Mouse (Mus musculus) liver, adult 2 months (tissue): ENCODE results near the gene Isca2. TPM values are rescaled to one million over a fixed set of nuclear protein-coding genes. Genes with fewer than 3 reads are reported as not detected.

Experiments used
- DNase-seq: peaks from one replicate; pipeline ENCODE4 v3.0.0-alpha.2; 2011; ENCODE audit warnings: low read depth, low spot score; ENCODE audit errors: extremely low read depth
- H3K27ac ChIP-seq: fragments of 200-500 bp; replicated peaks from 2 replicates; pipeline ENCODE4 v1.5.1; 2012; ENCODE audit warnings: low read depth, mild to moderate bottlenecking, control low read depth, inconsistent platforms, low read length; ENCODE audit not compliant: insufficient read depth
- H3K27me3 ChIP-seq: fragments of 200-500 bp; 2 replicates; pipeline ENCODE4 v1.6.1; 2012; ENCODE audit warnings: mild to moderate bottlenecking, moderate library complexity, low read length, inconsistent platforms; ENCODE audit not compliant: control insufficient read depth, insufficient read depth
- H3K36me3 ChIP-seq: fragments of 200-500 bp; 2 replicates; pipeline ENCODE4 v1.6.1; 2012; ENCODE audit warnings: low read length, inconsistent platforms; ENCODE audit not compliant: control insufficient read depth, insufficient read depth
- H3K4me1 ChIP-seq: fragments of 200-500 bp; 2 replicates; pipeline ENCODE4 v1.6.1; 2011; ENCODE audit warnings: low read length; ENCODE audit not compliant: control insufficient read depth, insufficient read depth
- H3K4me3 ChIP-seq: fragments of 200-500 bp; 2 replicates; pipeline ENCODE4 v1.5.1; 2011; ENCODE audit warnings: low read depth, mild to moderate bottlenecking, control low read depth, low read length, moderate library complexity; ENCODE audit not compliant: insufficient read depth
- H3K79me2 ChIP-seq: fragments of 200-500 bp; 2 replicates; pipeline ENCODE4 v1.6.1; 2012; ENCODE audit warnings: inconsistent platforms, mild to moderate bottlenecking, low read length, moderate library complexity; ENCODE audit not compliant: control insufficient read depth, insufficient read depth
- H3K9ac ChIP-seq: fragments of 200-500 bp; 2 replicates; pipeline ENCODE4 v1.6.1; 2012; ENCODE audit warnings: low read depth, mild to moderate bottlenecking, control low read depth, inconsistent platforms, low read length
- CTCF ChIP-seq: fragments of 200-500 bp; IDR thresholded peaks from 2 replicates; pipeline ENCODE4 v1.5.1; 2011; ENCODE audit warnings: low read depth, low read length, control low read depth
- POLR2A ChIP-seq: fragments of 200-500 bp; IDR thresholded peaks from 2 replicates; pipeline ENCODE4 v1.6.1; 2011; ENCODE audit warnings: low read length, control low read depth; ENCODE audit not compliant: insufficient read depth; ENCODE audit errors: extremely low read depth
- WGBS: fragments of 180-500 bp; shearing (Covaris S2); methylation state at CpG from one replicate; pipeline ENCODE4 v1.1.7; 2018; 5-methylcytosine and 5-hydroxymethylcytosine counted together
- polyA plus RNA-seq: library from polyadenylated mRNA; depleted of rRNA; stranded (reverse); fragments of >200 nt; gene quantifications from 2 replicates; pipeline ENCODE4 v1.2.3, GENCODE M21; 2012
- total RNA-seq: library from RNA; depleted of rRNA; stranded (reverse); fragments of >200 nt; gene quantifications from 2 replicates; pipeline ENCODE4 v1.2.3, GENCODE M21; 2014

The Isca2 gene
- total and polyA plus RNA-seq, 2 experiments = 41.4 to 54.3 TPM

- H3K9ac ChIP-seq = no peak overlapping the region
- no peaks in the 10 kb centered on the region for H3K36me3 ChIP-seq
- TF ChIP-seq CTCF (no peak), POLR2A (no peak)
- H3K27me3 ChIP-seq = no peaks in the 10 kb centered on the region
- no peak overlapping the region for H3K27ac ChIP-seq
- 73% methylated on average over 4 of the region's 4 CpGs for WGBS
- no peaks in the 10 kb centered on the region for H3K79me2 ChIP-seq
- no peak overlapping the region for H3K4me3 ChIP-seq
- no peak for DNase-seq
- peaks cover 5% of the 10 kb centered on the region for H3K4me1 ChIP-seq
Measured at GRCm38 (mm10) chr12:84811510-84811909, 38.5 kb downstream of the Isca2 start.

- WGBS = 63% methylated on average over 3 of the region's 3 CpGs
- TF ChIP-seq POLR2A = no peak
- TF ChIP-seq CTCF = 0 out of 2 replicates have a peak, but pooled peaks have one; percentile 1
- Histone ChIP-seq H3K36me3 (no peaks in the 10 kb centered on the region), H3K4me3 (no peak overlapping the region), H3K9ac (no peak overlapping the region), H3K27me3 (no peaks in the 10 kb centered on the region), H3K79me2 (no peaks in the 10 kb centered on the region), H3K4me1 (peaks cover 3% of the 10 kb centered on the region; the same call in 1 of the 2 replicates), H3K27ac (no peak overlapping the region)
- DNase-seq = no peak
Measured at GRCm38 (mm10) chr12:84812004-84812403, 39.0 kb downstream of the Isca2 start.

GRCm38 (mm10) chr12:84813773-84814172, 40.7 kb downstream of the Isca2 start:
- H3K27me3 ChIP-seq = no peaks in the 10 kb centered on the region
- H3K36me3 ChIP-seq = no peaks in the 10 kb centered on the region
- H3K4me3 ChIP-seq = no peak overlapping the region
- H3K27ac ChIP-seq = no peak overlapping the region
- DNase-seq = no peak
- TF ChIP-seq CTCF (no peak), POLR2A (no peak)
- H3K79me2 ChIP-seq = no peaks in the 10 kb centered on the region
- H3K9ac ChIP-seq = no peak overlapping the region
- 75% methylated on average over 7 of the region's 7 CpGs for WGBS
- H3K4me1 ChIP-seq = no peaks in the 10 kb centered on the region

DNA sequence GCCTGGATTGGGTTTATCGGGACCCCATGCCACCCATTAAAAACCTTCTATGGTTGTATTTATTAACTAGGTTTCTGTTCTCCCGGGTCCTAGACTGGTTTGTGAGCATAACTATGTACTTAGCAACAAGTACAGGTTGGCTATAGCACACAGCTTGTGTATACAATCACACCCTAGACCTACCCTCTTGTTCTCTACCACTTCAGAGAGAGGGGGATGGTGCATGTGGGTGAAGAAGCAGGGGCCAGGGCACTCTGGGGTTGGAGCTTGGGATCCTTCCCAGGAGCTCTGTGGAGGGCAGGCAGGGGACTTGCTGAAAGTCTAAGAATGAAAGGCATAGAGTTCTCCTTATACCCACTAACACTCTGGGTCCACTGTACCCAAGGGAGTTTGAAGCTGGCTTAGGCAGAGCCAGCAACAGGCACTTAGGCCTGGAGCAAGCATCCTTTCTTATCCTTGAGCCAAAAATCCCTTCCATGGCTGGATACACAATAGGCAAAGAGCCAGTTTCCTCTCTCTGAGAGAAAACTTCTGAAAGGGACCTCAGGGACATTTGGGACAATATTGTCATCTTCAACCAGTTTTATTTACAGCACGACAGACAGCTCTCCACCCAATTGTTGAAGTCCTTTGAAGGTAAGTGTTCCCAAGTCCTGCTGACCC, 41.7 kb downstream of the Isca2 start:
- no peak overlapping the region for H3K4me3 ChIP-seq
- no peak overlapping the region for H3K9ac ChIP-seq
- H3K27ac ChIP-seq = no peak overlapping the region
- H3K27me3 ChIP-seq = no peaks in the 10 kb centered on the region
- H3K4me1 ChIP-seq = no peaks in the 10 kb centered on the region
- no peak for DNase-seq
- WGBS = 59% methylated on average over 3 of the region's 3 CpGs
- H3K36me3 ChIP-seq = no peaks in the 10 kb centered on the region
- no peaks in the 10 kb centered on the region for H3K79me2 ChIP-seq
- no peak for TF ChIP-seq CTCF
- no peak for TF ChIP-seq POLR2A

DNA sequence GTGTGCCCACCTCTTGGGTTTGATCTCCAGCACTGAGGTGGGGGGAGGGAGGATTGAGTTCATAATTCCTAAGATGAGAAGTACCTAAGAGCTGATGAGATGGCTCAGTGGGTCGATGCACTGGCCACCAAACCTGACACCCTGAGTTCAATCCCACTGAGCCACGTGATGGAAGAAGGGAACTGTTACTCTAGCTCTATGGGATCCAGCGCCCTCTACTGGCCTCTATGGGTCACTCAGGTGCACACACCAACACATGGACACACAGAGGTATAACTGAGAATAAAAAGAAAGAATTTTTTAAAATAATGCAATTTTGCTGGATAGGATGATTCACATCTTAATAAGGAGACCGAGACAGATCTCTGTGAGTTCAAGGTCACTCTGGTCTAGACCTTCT, 45.4 kb downstream of the Isca2 start:
- Histone ChIP-seq H3K36me3 (no peaks in the 10 kb centered on the region), H3K79me2 (no peaks in the 10 kb centered on the region), H3K9ac (no peak overlapping the region), H3K27me3 (no peaks in the 10 kb centered on the region), H3K27ac (no peak overlapping the region), H3K4me3 (no peak overlapping the region), H3K4me1 (no peaks in the 10 kb centered on the region)
- WGBS = 67% methylated on average over 4 of the region's 4 CpGs
- TF ChIP-seq POLR2A (no peak), CTCF (peak; percentile 26; the same call in 1 of the 2 replicates)
- no peak for DNase-seq
